In the genomic region with DNA sequence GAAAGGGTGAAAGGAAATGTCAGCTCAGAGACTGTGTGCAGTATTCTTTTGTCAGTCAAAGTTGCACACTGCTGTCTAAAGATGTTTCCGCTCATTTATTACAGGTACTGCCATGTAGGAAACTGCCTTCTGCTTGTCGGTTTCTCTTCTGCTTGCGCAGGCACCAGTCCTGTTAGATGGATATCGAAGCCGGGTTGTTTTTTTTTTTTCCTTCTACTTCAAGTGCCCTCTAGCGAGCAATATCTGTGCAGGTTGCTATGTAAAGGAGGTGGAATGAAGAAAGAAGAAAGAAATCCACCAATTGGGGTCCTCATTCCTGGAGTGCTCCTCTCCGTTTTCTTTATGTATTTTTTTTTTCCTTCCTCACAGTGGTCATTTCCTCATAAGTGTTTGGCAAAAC, we compare ENCODE assay signal across 10 mouse cellular contexts. TPM values are rescaled to one million over a fixed set of nuclear protein-coding genes. Genes with fewer than 3 reads are reported as not detected.
DNase-seq lines count a peak whose midpoint lies in the region; ATAC-seq lines count a peak whose summit lies in the region.
"Had no signal": no experiment of that assay in that cellular context is flagged by ENCODE, and none has a peak within 500 bp of the region (broad histone marks: within the 10 kb centered on the region; RNA-seq: fewer than 3 reads in every experiment).

No protein-coding gene starts in this region.

- H3K27ac ChIP-seq in midbrain, embryonic 12.5 days (replicated peaks), result no peak overlapping the region
- H3K27ac ChIP-seq: stomach, embryonic 15.5 days had no signal

- peak; percentile 22 for DNase-seq in layer of hippocampus, adult 11-12 months (ENCODE audit: low spot score)
- no peak for DNase-seq in layer of hippocampus, adult 9-10 months (ENCODE audit: low spot score)
- peak; percentile 88 for DNase-seq in brain, adult 2 months (ENCODE audit: low read depth, low spot score)
- DNase-seq in cerebellum, postnatal 25 days, result peak; percentile 47 to 59
- DNase-seq in kidney, adult 18-20 months, result no peak
- DNase-seq in spleen, postnatal 4 days (ENCODE audit: low spot score in 2 of 2), result no peak

- H3K4me1 ChIP-seq in midbrain, embryonic 12.5 days, result peaks cover 10% of the 10 kb centered on the region
- H3K4me1 ChIP-seq: megakaryocyte, embryonic 14.5 days had no signal

- H3K9me3 ChIP-seq in midbrain, embryonic 12.5 days, result no peaks in the 10 kb centered on the region
- H3K9me3 ChIP-seq: megakaryocyte, embryonic 14.5 days; stomach, embryonic 15.5 days had no signal

- H3K36me3 ChIP-seq in midbrain, embryonic 12.5 days, result no peaks in the 10 kb centered on the region
- H3K36me3 ChIP-seq: stomach, embryonic 15.5 days had no signal

- no peak overlapping the region for H3K9ac ChIP-seq in midbrain, embryonic 12.5 days (replicated peaks)
- H3K9ac ChIP-seq: stomach, embryonic 15.5 days had no signal

- H3K27me3 ChIP-seq in midbrain, embryonic 12.5 days, result peaks cover 11% of the 10 kb centered on the region; the same call in 1 of the 2 replicates

- H3K4me3 ChIP-seq in midbrain, embryonic 12.5 days, result no peak overlapping the region
- H3K4me3 ChIP-seq: megakaryocyte, embryonic 14.5 days; stomach, embryonic 15.5 days had no signal

- peak overlapping the region; percentile 30 for H3K4me2 ChIP-seq in midbrain, embryonic 12.5 days (replicated peaks)
- H3K4me2 ChIP-seq: stomach, embryonic 15.5 days had no signal

- no peak; the same call in 1 of the 2 replicates for ATAC-seq in midbrain, embryonic 12.5 days (ENCODE audit: low FRiP score, low read depth)
- ATAC-seq in megakaryocyte, adult 5-6 weeks (ENCODE audit: poor library complexity, severe bottlenecking), result no peak

- 20% methylated on average over 7 of the region's 7 CpGs for WGBS in midbrain, embryonic 12.5 days

RNA-seq across cellular contexts. Expression of gene Cdh8, which starts 5.2 kb away (rescaled TPM):
- polyA plus RNA-seq in midbrain, embryonic 12.5 days (2016; fragmentation: Nextera tagmentation; extraction: Ambion mirVana), result 23.8 and 32.2 TPM in 2 replicates
- not detected in 2 replicates for total RNA-seq in megakaryocyte, adult 5-6 weeks (2015)
- total RNA-seq in megakaryocyte, adult 5-6 weeks (2017), result not detected in 2 replicates

Comparison
In these comparisons a context has a peak if more than half of its experiments do, and no peak if none do; other contexts are left out.
1. DNase-seq: peak in layer of hippocampus, adult 11-12 months (single experiment), brain, adult 2 months (single experiment) and cerebellum, postnatal 25 days (2 of 2); none in layer of hippocampus, adult 9-10 months (single experiment), kidney, adult 18-20 months (single experiment) and spleen, postnatal 4 days (0 of 2).